Mouse (Mus musculus) megakaryocyte-erythroid progenitor cell, adult 5 weeks (primary cell): ENCODE data around the gene Xpo5. TPM values are rescaled to one million over a fixed set of nuclear protein-coding genes. Genes with fewer than 3 reads are reported as not detected.

Experiments used
- polyA plus RNA-seq: library from polyadenylated mRNA; stranded (reverse); fragments of >175 nt; gene quantifications from 2 replicates; pipeline ENCODE4 v1.2.3, GENCODE M21; 2012

Gene Xpo5
- polyA plus RNA-seq = 16.9 and 17.7 TPM in 2 replicates

GRCm38 (mm10) chr17:46202421-46203071 lies at the start of gene Xpo5, which contains the start of gene Polh:
Xpo5 (plus strand) TSS chr17:46202782.
Polh (minus strand) TSS chr17:46202645.

GRCm38 (mm10) chr17:46152847-46153782 lies 49.5 kb upstream of the Xpo5 start, which contains the start of gene Mad2l1bp:
Mad2l1bp (minus strand) TSS chr17:46153553.

GRCm38 (mm10) chr17:46160686-46161085 lies 41.9 kb upstream of the Xpo5 start, which contains the start of gene Gtpbp2:
Gtpbp2 (plus strand) TSS chr17:46161032.

GRCm38 (mm10) chr17:46247512-46248188 lies 45.1 kb downstream of the Xpo5 start, which contains the start of the genes Polr1c and Yipf3:
Polr1c (minus strand) TSS chr17:46248054.
Yipf3 (plus strand) TSS chr17:46248080.

GRCm38 (mm10) chr17:46253452-46254084 lies 51.0 kb downstream of the Xpo5 start, which contains the start of gene Lrrc73:
Lrrc73 (plus strand) TSS chr17:46253531.

GRCm38 (mm10) chr17:46282483-46283123 lies 80.0 kb downstream of the Xpo5 start, which contains the start of gene Tjap1:
Tjap1 (minus strand) TSS chr17:46283026.

Other genes with a start within 250 kb of the Xpo5 start
- gene Vegfa, start 170.4 kb upstream of the Xpo5 start, polyA plus RNA-seq = 106 and 146 TPM in 2 replicates
- 90.0 and 93.5 TPM in 2 replicates for gene Mrps18a, start 91.8 kb upstream of the Xpo5 start, polyA plus RNA-seq
- 0.23 and 0.36 TPM in 2 replicates for gene Rsph9, start 58.6 kb upstream of the Xpo5 start, polyA plus RNA-seq
- gene Mad2l1bp, start 49.2 kb upstream of the Xpo5 start, polyA plus RNA-seq = 11.5 and 11.8 TPM in 2 replicates
- gene Gtpbp2, start 41.8 kb upstream of the Xpo5 start, polyA plus RNA-seq = 112 and 139 TPM in 2 replicates
- 0.82 and 1.4 TPM in 2 replicates for gene Polh, start 137 bp upstream of the Xpo5 start, polyA plus RNA-seq
- gene Polr1c, start 45.3 kb downstream of the Xpo5 start, polyA plus RNA-seq = 21.2 and 31.5 TPM in 2 replicates
- gene Yipf3, start 45.3 kb downstream of the Xpo5 start, polyA plus RNA-seq = 168 and 176 TPM in 2 replicates
- gene Lrrc73, start 50.7 kb downstream of the Xpo5 start, polyA plus RNA-seq = 2.4 and 4.3 TPM in 2 replicates
- 80.2 and 88.3 TPM in 2 replicates for gene Tjap1, start 80.2 kb downstream of the Xpo5 start, polyA plus RNA-seq
- gene Dlk2, start 94.6 kb downstream of the Xpo5 start, polyA plus RNA-seq = 0.73 and 0.76 TPM in 2 replicates
- gene Abcc10, start 125.6 kb downstream of the Xpo5 start, polyA plus RNA-seq = 6.9 and 8.7 TPM in 2 replicates
- 1.9 and 4.1 TPM in 2 replicates for gene Zfp318, start 180.9 kb downstream of the Xpo5 start, polyA plus RNA-seq
- not detected in 2 replicates for gene Crip3, start 226.1 kb downstream of the Xpo5 start, polyA plus RNA-seq
- not detected in 2 replicates for gene Slc22a7, start 235.7 kb downstream of the Xpo5 start, polyA plus RNA-seq